Mouse (Mus musculus) G1E (cell line): ENCODE results near the gene Syn3.

Experiments
- CTCF ChIP-seq: IDR thresholded peaks from 2 replicates; pipeline ENCODE4 v1.5.1; 2012; ENCODE audit warnings: low read depth, low read length, inconsistent platforms, mixed read lengths
- TAL1 ChIP-seq: conservative IDR thresholded peaks from 2 replicates; pipeline ENCODE4 v1.6.1; 2012; ENCODE audit warnings: low read depth, low read length, inconsistent platforms, mixed read lengths

- TF ChIP-seq TAL1 (no peak), CTCF (no peak)
These were observed 100.9 kb downstream of the Syn3 start for GRCm38 (mm10) chr10:86397577-86398346.
